Mouse (Mus musculus): ENCODE measurements around the gene Necab3.
A peak's percentile ranks its signal among the peaks of the same experiment; 100 is the strongest.

Gene Necab3

GRCm38 (mm10) chr2:154538710-154539109, 20.0 kb downstream of the Necab3 start:
- DNase-seq: no peak

DNA sequence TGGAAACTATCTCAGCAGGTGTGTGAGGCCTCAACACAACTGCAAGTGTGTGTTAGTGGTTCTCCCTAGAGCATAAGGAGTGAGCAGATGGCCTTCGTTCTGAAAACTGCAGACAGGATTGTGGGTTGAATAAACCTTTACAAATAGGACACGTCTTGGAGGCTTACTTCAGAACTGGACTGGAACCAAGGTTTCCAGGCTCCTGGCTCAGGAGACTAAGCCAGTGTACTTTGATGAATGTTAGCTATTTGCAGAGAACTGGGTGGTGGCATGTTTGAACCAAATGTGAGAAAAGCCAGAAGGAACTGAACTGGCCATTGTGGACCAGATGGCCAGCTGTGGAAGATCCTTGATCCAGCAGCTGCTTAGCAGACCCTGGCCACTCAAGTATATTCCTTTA, 20.4 kb downstream of the Necab3 start:
- DNase-seq: no peak

GRCm38 (mm10) chr2:154534704-154535270, 23.9 kb downstream of the Necab3 start:
- no peak for DNase-seq

GRCm38 (mm10) chr2:154532888-154533287, 25.8 kb downstream of the Necab3 start:
- DNase-seq: no peak

- DNase-seq: no peak
Measured at GRCm38 (mm10) chr2:154526531-154526930, 32.2 kb downstream of the Necab3 start.

GRCm38 (mm10) chr2:154525285-154525684, 33.4 kb downstream of the Necab3 start:
- no peak for DNase-seq

DNA sequence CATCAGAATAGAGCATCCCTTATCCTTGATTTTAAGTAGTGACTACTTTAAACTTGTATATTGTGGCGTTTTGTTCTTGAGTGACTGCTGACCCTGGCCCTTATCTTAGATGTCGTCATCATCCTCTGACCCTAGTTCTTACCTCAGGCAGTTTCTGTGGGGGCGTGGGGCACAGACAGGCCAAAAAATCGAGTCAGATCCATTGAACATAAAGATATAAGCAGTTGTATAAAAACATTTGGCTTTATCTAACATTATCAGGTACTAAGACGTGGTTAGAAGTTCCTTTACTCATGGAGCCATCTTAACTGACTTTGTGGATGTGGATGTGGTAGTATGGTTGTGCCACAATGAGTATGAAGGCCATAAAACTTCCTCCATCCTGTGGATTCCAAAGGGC, 36.4 kb downstream of the Necab3 start:
- DNase-seq: no peak

GRCm38 (mm10) chr2:154521449-154521848, 37.2 kb downstream of the Necab3 start:
- DNase-seq: no peak

- no peak for DNase-seq
Measured at GRCm38 (mm10) chr2:154517424-154517823, 41.3 kb downstream of the Necab3 start.

- DNase-seq: no peak
Measured at GRCm38 (mm10) chr2:154516944-154517343, 41.7 kb downstream of the Necab3 start.

- DNase-seq: no peak
Measured at GRCm38 (mm10) chr2:154510141-154510540, 48.5 kb downstream of the Necab3 start.

DNA sequence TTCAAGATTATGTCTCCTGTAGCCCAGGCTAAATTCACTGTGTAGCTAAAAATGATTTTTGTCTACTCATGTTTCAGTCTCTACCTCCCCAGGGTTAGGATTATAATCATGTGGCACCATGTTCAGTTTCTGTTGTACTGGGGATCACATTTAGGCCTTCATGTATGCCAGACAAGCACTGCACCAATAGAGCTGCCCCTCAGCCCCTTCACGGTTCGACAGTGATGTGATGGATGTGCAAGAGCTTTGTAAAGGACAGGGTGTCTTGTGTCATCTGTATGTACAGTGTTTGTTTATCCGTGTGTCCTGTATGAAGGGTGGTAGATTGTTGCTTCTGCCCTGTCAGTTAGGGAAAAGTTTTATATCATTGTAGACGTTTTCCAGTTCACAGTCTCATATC, 50.2 kb downstream of the Necab3 start:
- no peak for DNase-seq

DNA sequence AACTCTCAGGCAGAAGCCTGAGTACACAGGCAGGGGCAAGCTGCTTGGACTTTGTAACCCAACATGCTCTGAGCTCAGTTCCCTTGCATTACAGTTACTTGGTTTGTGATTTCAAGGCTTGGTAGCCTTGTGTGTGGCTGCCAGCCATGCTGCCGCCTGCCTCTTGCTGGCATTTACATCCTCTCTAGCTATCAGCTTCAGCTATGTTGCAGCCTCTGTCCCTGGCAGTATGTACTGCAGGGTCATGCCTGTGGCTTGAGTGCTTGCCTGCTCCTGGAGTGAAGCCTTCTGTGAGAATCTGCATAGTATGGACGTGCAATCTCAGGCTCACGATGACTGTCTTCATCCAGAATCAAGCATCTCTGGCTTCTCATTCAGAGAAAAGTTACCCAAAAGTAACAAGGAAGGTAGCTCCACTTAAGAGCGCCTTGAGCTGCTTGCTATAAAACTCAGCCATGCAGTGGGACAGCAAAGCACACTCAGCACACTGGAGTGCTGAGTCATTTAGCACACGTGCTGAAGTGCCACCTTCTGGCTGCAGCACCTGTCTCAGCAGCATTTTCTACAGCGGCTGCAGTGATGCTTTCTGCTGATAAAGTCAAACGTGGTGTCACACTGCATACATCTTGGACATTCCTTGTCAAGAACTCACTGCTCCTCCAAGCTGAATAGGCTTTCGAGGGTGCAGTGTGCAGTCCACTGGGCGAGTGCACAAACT, 51.0 kb downstream of the Necab3 start:
- peak; percentile 50 to 60 for DNase-seq

DNA sequence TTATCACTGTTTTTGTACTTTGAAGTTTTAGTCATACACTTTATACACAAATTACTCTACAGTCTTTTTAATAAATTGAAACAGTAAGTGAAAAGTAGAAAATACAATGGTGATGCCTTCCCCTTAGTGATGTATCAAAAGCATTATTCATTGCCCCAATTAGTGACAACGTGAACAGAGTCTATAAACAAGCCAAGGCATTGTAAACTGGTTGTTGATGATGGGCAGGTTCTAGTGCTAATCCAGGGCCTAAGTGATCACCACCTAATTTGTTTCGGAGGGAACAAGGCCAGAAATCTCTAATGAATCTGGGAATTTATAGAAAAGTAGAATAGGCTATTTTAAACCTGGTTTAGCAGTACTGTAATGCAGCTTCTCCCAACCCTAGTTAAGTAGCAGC, 51.6 kb downstream of the Necab3 start:
- no peak for DNase-seq

DNA sequence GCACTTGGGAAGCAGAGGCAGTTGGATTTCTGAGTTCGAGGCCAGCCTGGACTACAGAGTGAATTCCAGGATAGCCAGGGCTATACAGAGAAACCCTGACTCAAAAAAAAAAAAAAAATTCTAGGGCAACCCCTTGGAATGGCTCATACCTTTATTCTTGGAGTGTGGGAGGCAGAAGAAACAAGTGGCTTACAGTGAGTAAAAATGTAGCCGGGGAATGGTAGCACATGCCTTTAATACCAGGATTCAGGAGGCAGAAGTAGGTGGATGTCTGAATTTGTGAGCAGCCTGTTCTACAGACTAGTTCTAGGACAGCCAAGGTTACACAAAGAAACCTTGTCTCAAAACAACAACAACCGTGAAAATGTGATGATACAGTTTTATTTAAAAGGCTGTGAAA, 57.9 kb downstream of the Necab3 start:
- DNase-seq: no peak

- no peak for DNase-seq
Measured at GRCm38 (mm10) chr2:154499717-154500247, 58.9 kb downstream of the Necab3 start.

DNA sequence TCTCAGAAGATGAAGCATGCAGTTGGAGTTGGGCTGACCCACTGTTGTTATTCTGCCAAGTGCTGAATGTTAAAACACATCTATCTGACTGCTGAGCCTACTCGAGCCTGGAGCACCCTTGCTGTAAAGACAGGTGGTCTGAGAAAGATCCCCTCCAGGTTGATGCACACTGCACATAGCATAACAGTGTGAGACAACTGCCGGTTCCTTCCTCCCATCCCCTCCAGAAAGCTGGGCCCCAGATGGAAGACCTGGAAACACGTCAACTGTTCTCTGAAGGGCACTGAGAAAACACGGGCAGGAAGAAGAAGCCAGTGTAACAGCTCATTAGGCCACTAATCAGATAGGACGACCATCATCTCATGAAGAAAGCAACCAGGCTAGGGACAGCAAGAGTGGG, 60.1 kb downstream of the Necab3 start:
- no peak for DNase-seq

- DNase-seq: no peak
Measured at GRCm38 (mm10) chr2:154495021-154495420, 63.7 kb downstream of the Necab3 start.

Data from kidney, postnatal 25 days (tissue).